Mouse (Mus musculus) kidney, embryonic 16.5 days (tissue): Measurements from ENCODE around the gene Catsper4. TPM values are rescaled to one million over a fixed set of nuclear protein-coding genes. Genes with fewer than 3 reads are reported as not detected.

Source experiments
- ATAC-seq: fragments of 200-750 bp; cut with Nextera tagmentation; 2 replicates; pipeline ENCODE4 v1.8.0; 2017; ENCODE audit warnings: moderate TSS enrichment; ENCODE audit not compliant: low FRiP score, low TSS enrichment
- H3K27ac ChIP-seq: fragments of 300-500 bp; sonication (generic); 2 replicates; pipeline ENCODE4 v1.5.1; 2014; ENCODE audit warnings: low read length
- H3K27me3 ChIP-seq: fragments of 300-500 bp; sonication (generic); 2 replicates; pipeline ENCODE4 v1.6.1; 2014; ENCODE audit warnings: low read length, control low read depth, mixed read lengths; ENCODE audit not compliant: insufficient read depth
- H3K36me3 ChIP-seq: fragments of 300-500 bp; sonication (generic); 2 replicates; pipeline ENCODE4 v1.6.1; 2014; ENCODE audit warnings: low read length, control low read depth, mixed read lengths; ENCODE audit not compliant: insufficient read depth
- H3K4me1 ChIP-seq: fragments of 300-500 bp; sonication (generic); 2 replicates; pipeline ENCODE4 v1.6.1; 2014; ENCODE audit warnings: low read length, control low read depth, mixed read lengths; ENCODE audit not compliant: insufficient read depth
- H3K4me2 ChIP-seq: fragments of 300-500 bp; sonication (generic); replicated peaks from 2 replicates; pipeline ENCODE4 v1.6.1; 2014; ENCODE audit warnings: low read depth, low read length
- H3K4me3 ChIP-seq: fragments of 300-500 bp; sonication (generic); 2 replicates; pipeline ENCODE4 v1.5.1; 2014; ENCODE audit warnings: mild to moderate bottlenecking, low read length
- H3K9ac ChIP-seq: fragments of 300-500 bp; sonication (generic); replicated peaks from 2 replicates; pipeline ENCODE4 v1.6.1; 2014; ENCODE audit warnings: low read length
- H3K9me3 ChIP-seq: fragments of 300-500 bp; sonication (generic); 2 replicates; pipeline ENCODE4 v1.6.1; 2016; ENCODE audit warnings: low read length, control low read depth
- WGBS: fragments of 180-500 bp; shearing (Covaris S2); extraction: QIAGEN DNeasy Blood & Tissue Kit; methylation state at CpG from one replicate; pipeline ENCODE4 v1.1.7; 2014; 5-methylcytosine and 5-hydroxymethylcytosine counted together
- polyA plus RNA-seq: library from polyadenylated mRNA; unstranded; fragments of >200 nt; fragmentation: Nextera tagmentation; extraction: Ambion mirVana; gene quantifications from 2 replicates; pipeline ENCODE4 v1.2.1, GENCODE M21; 2015

Catsper4 gene
- polyA plus RNA-seq, 1 experiment from 2014 or later, result 0.35 TPM

DNA sequence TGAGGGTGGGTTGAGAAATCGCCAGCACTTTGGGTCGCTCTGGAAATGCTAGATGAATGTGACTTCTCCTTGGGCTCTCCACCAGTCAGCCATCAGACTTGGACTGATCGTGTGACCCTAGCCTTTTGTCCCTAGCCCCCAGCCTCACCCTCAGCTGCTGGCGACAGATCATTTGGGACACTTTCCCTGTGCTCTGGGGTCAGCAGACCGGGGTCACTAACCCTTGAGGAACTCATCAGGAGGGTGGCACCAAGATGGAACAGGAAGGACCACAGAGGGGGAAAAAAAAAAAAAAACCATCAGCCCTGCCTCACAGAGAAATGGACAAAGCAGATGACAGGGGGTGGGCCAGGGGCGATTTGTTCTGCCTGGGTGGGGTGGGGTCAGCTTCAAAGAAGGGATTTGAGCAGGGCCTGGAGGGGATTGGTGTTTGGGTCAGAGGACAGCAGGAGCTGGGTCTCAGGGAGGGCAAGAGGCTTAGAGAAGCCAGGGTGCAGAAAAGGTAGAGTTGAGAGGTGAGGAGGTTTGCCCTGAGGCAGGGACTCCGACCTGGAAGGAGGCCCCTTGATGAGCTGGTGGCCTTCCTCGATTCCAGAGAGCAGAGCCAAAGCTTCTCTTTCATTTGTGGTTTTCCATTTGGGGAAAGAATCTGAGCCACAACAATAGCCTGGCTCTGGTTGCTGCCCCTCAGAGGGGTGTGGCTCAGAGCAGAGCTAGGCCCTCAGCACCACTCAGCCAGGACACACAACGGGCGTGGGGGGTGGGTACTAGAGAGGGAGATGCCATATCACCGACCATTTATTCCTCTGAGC, 30.2 kb upstream of the Catsper4 start:
- no peak for ATAC-seq
- Histone ChIP-seq H3K9me3 (no peaks in the 10 kb centered on the region), H3K4me2 (no peak overlapping the region), H3K27ac (peak overlapping the region; percentile 41), H3K36me3 (no peaks in the 10 kb centered on the region), H3K9ac (no peak overlapping the region; the same call in 1 of the 2 replicates), H3K4me1 (peaks cover 34% of the 10 kb centered on the region), H3K4me3 (no peak overlapping the region), H3K27me3 (peaks cover 16% of the 10 kb centered on the region)
- 32% methylated on average over 11 of the region's 11 CpGs for WGBS

DNA sequence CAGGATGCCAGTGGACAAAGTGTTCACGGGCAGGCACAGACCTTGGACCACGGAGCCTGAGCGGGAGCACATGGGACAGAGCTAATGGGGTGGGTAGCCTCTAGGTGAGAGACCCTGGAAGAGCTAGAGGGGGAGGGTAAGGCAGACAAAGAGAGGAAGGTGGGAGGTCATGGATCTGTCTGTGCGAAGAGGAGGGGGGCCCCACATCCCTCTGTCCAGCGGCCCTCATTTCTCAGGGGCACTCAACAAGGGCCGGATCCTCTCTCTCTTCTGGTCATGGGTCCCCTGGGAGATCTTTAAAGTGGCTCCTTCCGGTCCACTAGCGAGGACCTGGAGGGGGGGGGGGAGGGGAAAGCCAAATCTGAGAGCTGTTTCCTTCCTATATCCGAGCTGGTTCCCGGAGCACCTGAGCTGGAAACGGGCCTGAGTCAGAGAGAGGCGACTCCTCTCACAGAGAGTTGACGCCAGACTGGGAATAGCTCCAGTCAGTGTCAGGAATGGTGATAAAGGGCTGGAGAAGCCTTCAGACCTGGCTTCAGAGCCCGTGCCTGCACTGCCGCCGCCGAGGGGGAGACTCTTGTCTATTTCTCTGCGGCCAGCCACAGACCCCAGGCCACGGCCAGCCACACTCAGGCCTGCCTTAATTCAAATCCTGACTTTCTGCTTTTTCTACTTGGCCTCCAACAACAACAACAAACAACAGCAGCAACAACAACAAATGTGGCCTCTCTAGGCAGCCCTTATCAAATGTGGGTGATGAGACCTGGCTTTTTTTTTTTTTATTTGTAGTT, 29.4 kb upstream of the Catsper4 start:
- Histone ChIP-seq H3K4me3 (no peak overlapping the region), H3K9ac (no peak overlapping the region; the same call in 1 of the 2 replicates), H3K27ac (peak overlapping the region; percentile 75), H3K36me3 (no peaks in the 10 kb centered on the region), H3K27me3 (peaks cover 24% of the 10 kb centered on the region), H3K9me3 (no peaks in the 10 kb centered on the region), H3K4me2 (peak overlapping the region; percentile 20; the same call in 1 of the 2 replicates), H3K4me1 (peaks cover 42% of the 10 kb centered on the region)
- ATAC-seq, result peak; percentile 25; the same call in 1 of the 2 replicates
- 16% methylated on average over 18 of the region's 19 CpGs for WGBS

DNA sequence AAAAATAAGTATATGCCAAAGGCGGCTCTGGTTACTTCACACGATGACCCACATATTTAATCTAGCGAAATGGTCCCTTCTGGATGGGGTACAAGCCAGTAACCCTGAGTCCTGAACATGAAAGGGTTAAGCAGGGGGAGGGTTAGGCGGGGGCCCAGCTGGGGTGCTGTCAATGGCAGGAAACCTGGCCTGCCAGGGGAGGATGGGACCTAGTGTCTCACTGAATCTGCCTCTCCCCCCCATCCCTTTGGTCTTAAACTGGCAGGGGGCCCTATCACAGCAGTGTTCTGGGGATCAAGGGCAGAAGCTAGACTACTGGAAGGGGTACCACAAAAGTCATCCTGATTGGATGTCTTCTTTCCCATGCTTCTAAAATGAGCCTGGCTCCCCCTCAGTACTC, 28.7 kb upstream of the Catsper4 start:
- H3K4me2 ChIP-seq, result peak overlapping the region; percentile 20; the same call in 1 of the 2 replicates
- no peak for ATAC-seq
- no peak overlapping the region for H3K4me3 ChIP-seq
- peak overlapping the region; percentile 75 for H3K27ac ChIP-seq
- WGBS, result 37% methylated on average over 4 of the region's 4 CpGs
- H3K9ac ChIP-seq, result no peak overlapping the region; the same call in 1 of the 2 replicates
- peaks cover 31% of the 10 kb centered on the region for H3K27me3 ChIP-seq
- no peaks in the 10 kb centered on the region for H3K9me3 ChIP-seq
- H3K36me3 ChIP-seq, result no peaks in the 10 kb centered on the region
- H3K4me1 ChIP-seq, result peaks cover 49% of the 10 kb centered on the region

DNA sequence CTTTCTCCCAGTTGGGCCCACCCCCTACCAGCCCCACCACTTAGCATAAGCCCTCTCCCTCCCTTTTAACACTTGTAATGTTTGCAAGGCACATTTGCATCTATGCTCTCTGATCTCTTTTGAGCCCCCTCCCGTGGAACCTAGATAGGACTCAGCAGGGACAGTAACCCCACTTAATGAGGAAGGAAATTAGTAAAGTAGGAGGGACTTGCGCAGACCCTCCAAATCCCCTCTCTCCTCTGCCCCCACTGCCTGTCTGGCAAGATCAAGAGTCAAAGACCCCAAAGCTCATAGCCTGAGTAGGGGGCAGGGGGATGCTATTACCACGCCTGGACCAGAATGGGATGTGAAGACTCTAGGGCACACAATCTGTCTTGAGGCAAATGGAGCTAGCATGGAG, 27.7 kb upstream of the Catsper4 start:
- peaks cover 59% of the 10 kb centered on the region for H3K4me1 ChIP-seq
- no peak overlapping the region for H3K4me3 ChIP-seq
- no peak overlapping the region for H3K9ac ChIP-seq
- H3K36me3 ChIP-seq, result no peaks in the 10 kb centered on the region
- no peak overlapping the region for H3K4me2 ChIP-seq
- H3K27me3 ChIP-seq, result peaks cover 42% of the 10 kb centered on the region
- no peak for ATAC-seq
- H3K27ac ChIP-seq, result no peak overlapping the region
- H3K9me3 ChIP-seq, result no peaks in the 10 kb centered on the region
- 57% methylated on average over 3 of the region's 3 CpGs for WGBS

DNA sequence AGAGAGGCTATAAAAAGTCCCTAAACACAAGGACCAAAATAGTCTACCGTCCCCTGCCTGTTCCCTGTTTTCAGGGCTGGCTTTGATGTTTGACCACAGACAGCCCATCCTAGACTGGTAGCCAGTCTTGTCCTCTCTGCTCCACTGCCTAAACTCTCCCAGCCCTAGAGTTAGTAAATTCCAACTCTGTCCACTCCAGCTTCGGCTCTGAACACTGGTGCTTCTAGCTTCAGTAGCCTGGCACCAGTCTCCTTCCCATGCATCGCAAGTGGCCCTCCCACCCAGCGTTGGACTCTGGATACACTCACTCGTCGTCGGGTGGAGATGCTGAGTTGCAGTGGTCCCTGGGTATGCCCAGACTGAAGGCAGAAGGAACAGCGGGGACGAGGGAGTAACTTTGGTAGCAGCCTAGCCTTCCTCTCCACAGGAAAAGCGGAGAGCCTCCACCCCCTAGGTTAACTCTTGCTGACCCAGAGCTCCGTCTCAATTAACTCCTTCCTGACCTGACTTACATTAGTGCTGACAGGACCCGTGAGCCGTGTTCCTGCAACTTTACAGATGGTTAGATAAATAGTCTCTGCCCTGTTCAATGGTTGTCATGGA, 26.6 kb upstream of the Catsper4 start, which contains the start of gene Grrp1:
Gene Grrp1, minus strand, starts transcription at position 385 of the 603 bp plus-strand sequence.
- peaks cover 46% of the 10 kb centered on the region for H3K27me3 ChIP-seq
- H3K9me3 ChIP-seq, result no peaks in the 10 kb centered on the region
- H3K4me2 ChIP-seq, result peak within 1 kb of the TSS; percentile 92
- H3K27ac ChIP-seq, result peak within 1 kb of the TSS; percentile 67
- no peak for ATAC-seq
- H3K4me1 ChIP-seq, result peaks cover 64% of the 10 kb centered on the region
- H3K9ac ChIP-seq, result peak within 1 kb of the TSS; percentile 53
- WGBS, result 2% methylated on average over 13 of the region's 13 CpGs
- peak within 1 kb of the TSS; percentile 52 for H3K4me3 ChIP-seq
- H3K36me3 ChIP-seq, result no peaks in the 10 kb centered on the region

DNA sequence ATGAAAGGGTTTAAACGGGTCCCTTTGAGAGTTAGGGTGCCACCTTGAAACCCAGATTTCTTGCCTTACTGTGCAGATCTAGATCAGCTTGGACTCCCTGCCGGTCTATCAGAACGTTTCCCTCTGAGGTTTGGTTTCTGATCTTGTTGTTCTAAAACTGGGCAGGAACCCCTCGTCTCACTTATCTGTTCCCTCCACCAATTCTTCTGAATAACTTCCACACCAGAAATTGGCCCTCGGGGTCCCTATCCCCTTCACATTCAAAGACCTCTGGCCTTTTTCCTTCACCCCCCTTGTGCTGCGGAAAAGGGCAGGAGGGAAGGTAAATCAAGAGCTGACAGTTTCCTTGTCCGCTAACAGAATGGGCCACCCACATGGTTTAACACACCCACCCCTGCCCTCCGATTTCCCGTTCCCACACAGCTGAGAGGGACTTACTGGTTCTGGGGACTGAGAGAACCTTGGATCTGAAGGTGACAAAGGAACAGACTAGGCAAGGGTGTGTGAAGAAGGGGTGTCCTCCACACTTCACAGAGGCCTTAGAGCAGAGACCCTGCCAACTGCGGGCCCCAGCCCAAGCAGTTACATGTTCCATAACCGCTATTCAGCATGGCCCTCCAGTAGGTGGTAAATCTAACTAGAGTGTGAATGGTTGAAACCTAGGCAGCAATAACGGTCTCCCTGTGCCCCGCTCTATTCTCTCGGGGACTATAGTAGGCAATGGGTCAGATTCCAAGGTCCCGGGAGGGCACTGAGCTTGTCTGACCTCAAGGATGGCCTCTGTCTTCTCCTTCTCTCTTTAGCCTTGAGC, 25.9 kb upstream of the Catsper4 start:
- Histone ChIP-seq H3K4me3 (peak overlapping the region; percentile 52), H3K36me3 (no peaks in the 10 kb centered on the region), H3K4me2 (peak overlapping the region; percentile 92), H3K9me3 (no peaks in the 10 kb centered on the region), H3K9ac (peak overlapping the region; percentile 53), H3K4me1 (peaks cover 64% of the 10 kb centered on the region), H3K27me3 (peaks cover 53% of the 10 kb centered on the region), H3K27ac (peak overlapping the region; percentile 67)
- no peak for ATAC-seq
- WGBS, result 13% methylated on average over 15 of the region's 15 CpGs

DNA sequence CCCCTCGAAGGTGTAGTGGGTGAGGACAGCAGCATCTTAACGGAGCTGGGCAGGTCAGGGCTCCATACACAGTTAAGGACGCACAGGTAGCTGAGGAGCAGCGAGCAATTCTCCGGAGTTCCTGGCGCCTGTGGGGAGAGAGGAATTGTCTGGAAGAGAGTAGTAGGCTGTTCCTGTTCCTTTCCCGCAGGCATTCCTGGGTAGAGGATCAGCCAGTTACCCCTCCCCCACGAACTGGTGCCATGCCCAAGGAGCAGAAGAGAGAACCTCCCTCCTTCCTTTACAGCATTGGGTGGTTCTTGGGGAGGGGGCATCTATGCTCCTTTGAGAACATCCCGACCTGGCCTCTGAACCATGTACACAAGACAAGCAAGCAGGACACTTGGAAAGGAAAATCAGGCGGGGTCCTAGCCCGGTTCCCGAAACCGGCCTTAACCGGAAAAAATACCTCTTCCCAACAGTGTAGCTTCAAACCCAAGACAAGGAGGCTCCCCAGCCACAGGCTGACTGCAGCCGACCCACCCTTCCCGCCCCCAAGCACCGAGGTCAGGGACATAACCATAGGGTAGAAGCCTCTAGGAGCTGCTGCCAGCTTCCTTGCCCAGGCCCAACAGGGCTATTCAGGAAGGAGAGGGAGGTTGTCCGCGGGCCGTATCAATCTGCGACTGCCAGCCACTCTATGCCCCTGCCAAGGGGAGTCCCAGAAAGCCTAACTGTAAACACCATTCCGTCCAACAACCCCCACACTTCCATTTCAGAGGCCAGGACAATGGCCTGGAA, 25.1 kb upstream of the Catsper4 start:
- Histone ChIP-seq H3K4me3 (peak overlapping the region; percentile 52), H3K4me1 (peaks cover 62% of the 10 kb centered on the region), H3K9me3 (no peaks in the 10 kb centered on the region), H3K9ac (peak overlapping the region; percentile 66), H3K27me3 (peaks cover 61% of the 10 kb centered on the region), H3K27ac (peak overlapping the region; percentile 36), H3K4me2 (peak overlapping the region; percentile 92), H3K36me3 (no peaks in the 10 kb centered on the region)
- no peak for ATAC-seq
- 14% methylated on average over 22 of the region's 22 CpGs for WGBS

DNA sequence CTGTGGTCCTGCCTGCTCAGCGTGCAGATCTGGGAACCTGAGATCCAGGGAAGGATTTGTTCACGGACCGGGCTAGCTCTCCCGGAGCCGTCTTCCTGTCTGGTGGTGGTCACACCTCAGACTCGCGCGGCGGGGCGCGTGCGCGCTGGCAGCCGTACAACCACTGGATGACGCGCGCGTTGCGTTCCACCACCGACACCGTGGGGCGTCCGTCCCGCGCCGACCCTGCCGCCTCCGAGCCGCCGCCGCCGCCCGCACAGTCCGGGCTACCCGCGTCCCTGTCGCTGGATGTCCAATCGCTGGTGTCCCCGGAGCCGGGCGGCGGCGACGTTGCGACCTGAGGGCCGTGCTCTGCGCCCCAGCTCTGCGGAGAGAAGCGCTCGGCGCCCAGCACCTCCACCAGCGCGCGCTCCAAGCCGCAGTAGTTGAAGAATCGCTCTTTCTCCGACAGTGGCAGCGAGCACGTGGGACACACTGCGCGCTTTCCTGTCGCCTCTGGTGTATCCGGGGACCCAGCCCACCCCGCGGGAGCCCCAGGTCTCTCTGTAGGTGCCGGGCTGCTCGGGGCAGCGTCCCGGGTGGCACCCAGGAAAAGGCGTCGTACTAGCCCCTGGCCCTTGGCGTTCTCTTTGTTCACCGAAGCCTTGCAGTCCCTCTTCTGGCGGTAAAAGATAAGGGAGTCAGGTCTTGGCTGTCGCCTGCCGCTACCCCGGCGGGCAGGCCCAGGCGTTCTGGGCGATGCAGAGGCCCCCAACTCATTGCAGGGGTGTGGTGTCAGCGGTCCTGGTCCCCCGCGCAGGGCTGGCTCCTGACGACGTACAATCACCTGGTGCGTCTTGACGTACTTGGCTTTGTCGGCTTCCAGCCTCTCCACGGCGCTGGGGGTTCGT, 24.3 kb upstream of the Catsper4 start:
- H3K4me1 ChIP-seq, result peaks cover 55% of the 10 kb centered on the region
- no peak overlapping the region for H3K27ac ChIP-seq
- ATAC-seq, result no peak

More for the DNA sequence above, 24.3 kb upstream of the Catsper4 start:
- Histone ChIP-seq H3K27me3 (peaks cover 65% of the 10 kb centered on the region), H3K4me2 (peak overlapping the region; percentile 92), H3K9me3 (no peaks in the 10 kb centered on the region), H3K9ac (peak overlapping the region; percentile 66), H3K4me3 (peak overlapping the region; percentile 52), H3K36me3 (no peaks in the 10 kb centered on the region)
- under 1% methylated on average over 90 of the region's 91 CpGs for WGBS
